Mouse (Mus musculus) hindbrain, embryonic 12.5 days (tissue): ENCODE results near the gene Tox3. TPM values are rescaled to one million over a fixed set of nuclear protein-coding genes. Genes with fewer than 3 reads are reported as not detected.

ENCODE experiments used
- ATAC-seq: fragments of 200-750 bp; cut with Nextera tagmentation; 2 replicates; pipeline ENCODE4 v1.8.0; 2017; ENCODE audit warnings: moderate TSS enrichment; ENCODE audit not compliant: low FRiP score
- H3K27ac ChIP-seq: fragments of 300-500 bp; sonication (generic); 2 replicates; pipeline ENCODE4 v1.5.1; 2016; ENCODE audit warnings: mild to moderate bottlenecking
- H3K27me3 ChIP-seq: fragments of 300-500 bp; sonication (generic); 2 replicates; pipeline ENCODE4 v1.6.1; 2016; ENCODE audit warnings: mild to moderate bottlenecking
- H3K36me3 ChIP-seq: fragments of 300-500 bp; sonication (generic); 2 replicates; pipeline ENCODE4 v1.6.1; 2016; ENCODE audit warnings: mild to moderate bottlenecking
- H3K4me1 ChIP-seq: fragments of 300-500 bp; sonication (generic); 2 replicates; pipeline ENCODE4 v1.6.1; 2016
- H3K4me2 ChIP-seq: fragments of 300-500 bp; sonication (generic); replicated peaks from 2 replicates; pipeline ENCODE4 v1.6.1; 2016; ENCODE audit warnings: mild to moderate bottlenecking
- H3K4me3 ChIP-seq: fragments of 300-500 bp; sonication (generic); 2 replicates; pipeline ENCODE4 v1.5.1; 2016; ENCODE audit warnings: mild to moderate bottlenecking
- H3K9ac ChIP-seq: fragments of 300-500 bp; sonication (generic); 2 replicates; pipeline ENCODE4 v1.6.1; 2016; ENCODE audit warnings: mild to moderate bottlenecking, moderate library complexity
- H3K9me3 ChIP-seq: fragments of 300-500 bp; sonication (generic); replicated peaks from 2 replicates; pipeline ENCODE4 v1.6.1; 2016; ENCODE audit warnings: mild to moderate bottlenecking
- WGBS: fragments of 180-500 bp; shearing (Covaris S2); methylation state at CpG from one replicate; pipeline ENCODE4 v1.1.7; 2016; 5-methylcytosine and 5-hydroxymethylcytosine counted together
- polyA plus RNA-seq: library from polyadenylated mRNA; unstranded; fragments of >200 nt; fragmentation: Nextera tagmentation; extraction: Ambion mirVana; gene quantifications from 2 replicates; pipeline ENCODE4 v1.2.1, GENCODE M21; 2016

Gene Tox3
- polyA plus RNA-seq: 40.9 and 44.9 TPM in 2 replicates

DNA sequence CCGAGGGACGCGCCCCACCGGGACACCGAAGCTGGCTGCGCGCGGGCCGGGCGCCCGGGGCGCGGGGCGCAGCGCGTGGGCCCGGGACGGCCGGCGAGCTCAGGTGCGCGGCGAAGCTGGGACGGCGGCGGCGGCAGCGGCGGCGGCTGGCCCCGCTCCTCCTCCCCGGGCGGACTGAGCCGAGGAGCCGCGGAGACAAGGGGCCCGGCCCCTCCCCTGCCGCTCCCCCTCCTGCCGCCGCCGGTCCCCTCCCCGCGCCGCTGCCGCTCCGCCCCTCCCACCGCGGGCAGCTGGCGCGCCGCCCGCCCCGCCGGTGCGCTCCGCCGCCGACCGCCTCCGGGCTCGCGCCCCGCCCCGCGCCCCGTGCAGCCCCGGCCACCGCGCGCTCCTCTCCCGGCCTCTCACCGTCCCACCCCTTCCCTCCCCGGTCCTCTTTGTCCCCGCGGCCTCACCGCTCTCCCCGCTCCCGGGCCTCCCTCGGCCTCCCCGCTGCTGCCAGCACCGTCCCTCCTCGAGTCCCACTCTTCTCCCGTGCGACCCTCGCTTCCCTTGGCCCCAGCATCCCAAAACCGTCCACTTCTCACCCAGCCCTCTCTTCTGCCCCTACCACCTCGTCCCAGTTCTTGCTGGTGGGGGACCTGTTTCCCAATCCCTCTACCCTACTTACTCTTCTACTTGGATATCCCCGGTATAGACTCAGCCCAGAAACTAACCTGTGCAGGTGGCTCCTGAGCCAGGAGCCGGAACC, at the start of gene Tox3:
Gene Tox3 (minus strand): TSS at position 166 of the 748 bp plus-strand sequence.
- Histone ChIP-seq H3K4me2 (peak within 1 kb of the TSS; percentile 75), H3K9ac (peak within 1 kb of the TSS; percentile 99), H3K4me3 (peak within 1 kb of the TSS; percentile 91), H3K27me3 (no peaks in the 10 kb centered on the region), H3K9me3 (no peaks in the 10 kb centered on the region), H3K4me1 (peaks cover 32% of the 10 kb centered on the region), H3K36me3 (no peaks in the 10 kb centered on the region), H3K27ac (peak within 1 kb of the TSS; percentile 98)
- under 1% methylated on average over 37 of the region's 89 CpGs for WGBS
- ATAC-seq: peak; percentile 77

DNA sequence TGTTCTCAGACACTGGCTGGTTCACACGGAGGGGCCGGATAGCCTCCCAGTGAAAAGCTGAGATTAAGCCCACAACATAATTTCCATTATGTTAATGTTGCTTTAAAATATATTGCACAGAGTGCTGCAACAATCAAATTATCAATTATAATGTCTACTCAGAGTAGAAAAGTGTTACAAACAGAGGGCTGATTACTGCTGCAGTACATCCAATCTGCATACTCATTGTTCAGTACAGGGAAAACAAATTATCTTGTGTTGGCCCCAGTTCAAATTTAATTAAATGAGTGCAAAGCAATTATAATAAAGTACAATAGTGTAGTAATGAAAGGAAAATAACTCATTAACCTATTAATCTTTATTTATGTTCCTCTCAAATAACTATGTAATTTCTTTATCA, 44.5 kb upstream of the Tox3 start:
- Histone ChIP-seq H3K27me3 (no peaks in the 10 kb centered on the region), H3K4me1 (no peaks in the 10 kb centered on the region), H3K9me3 (no peaks in the 10 kb centered on the region), H3K4me2 (no peak overlapping the region), H3K36me3 (no peaks in the 10 kb centered on the region), H3K9ac (no peak overlapping the region), H3K4me3 (no peak overlapping the region), H3K27ac (no peak overlapping the region)
- 0 out of 2 replicates have a peak, but pooled peaks have one; percentile 40 for ATAC-seq
- 62% methylated on average over 2 of the region's 2 CpGs for WGBS

DNA sequence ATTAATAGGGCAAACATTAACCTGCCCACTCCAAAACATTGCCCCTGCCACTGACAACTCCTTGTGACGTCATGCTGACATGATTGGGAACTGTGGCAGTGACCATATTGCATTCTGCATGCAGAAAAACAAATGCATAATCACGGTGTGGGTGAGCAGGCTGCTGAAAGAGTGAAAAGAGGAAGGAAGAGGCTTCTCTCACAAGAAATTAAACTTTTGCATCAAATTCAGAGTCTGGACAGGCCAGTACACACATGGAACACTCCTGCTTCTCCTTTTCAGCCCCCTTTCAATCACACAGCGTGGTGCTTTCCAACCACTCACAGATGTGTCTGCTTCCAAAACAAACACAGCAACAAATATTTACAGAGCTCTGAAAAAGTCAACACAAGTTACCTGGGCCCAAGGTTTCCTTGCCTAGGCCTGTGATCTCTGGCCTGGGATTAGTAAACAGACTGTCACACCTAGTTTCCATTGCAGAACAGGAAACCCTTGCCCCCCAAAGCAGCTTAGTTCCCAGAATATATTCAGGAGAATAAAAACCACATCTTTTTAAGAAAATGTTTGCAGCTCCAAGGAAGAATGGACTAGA, 43.4 kb upstream of the Tox3 start:
- no peaks in the 10 kb centered on the region for H3K4me1 ChIP-seq
- H3K27ac ChIP-seq: no peak overlapping the region
- 61% methylated on average over 3 of the region's 3 CpGs for WGBS
- H3K4me3 ChIP-seq: no peak overlapping the region
- no peaks in the 10 kb centered on the region for H3K36me3 ChIP-seq
- H3K4me2 ChIP-seq: no peak overlapping the region
- no peak overlapping the region for H3K9ac ChIP-seq
- ATAC-seq: no peak
- H3K9me3 ChIP-seq: no peaks in the 10 kb centered on the region
- no peaks in the 10 kb centered on the region for H3K27me3 ChIP-seq

DNA sequence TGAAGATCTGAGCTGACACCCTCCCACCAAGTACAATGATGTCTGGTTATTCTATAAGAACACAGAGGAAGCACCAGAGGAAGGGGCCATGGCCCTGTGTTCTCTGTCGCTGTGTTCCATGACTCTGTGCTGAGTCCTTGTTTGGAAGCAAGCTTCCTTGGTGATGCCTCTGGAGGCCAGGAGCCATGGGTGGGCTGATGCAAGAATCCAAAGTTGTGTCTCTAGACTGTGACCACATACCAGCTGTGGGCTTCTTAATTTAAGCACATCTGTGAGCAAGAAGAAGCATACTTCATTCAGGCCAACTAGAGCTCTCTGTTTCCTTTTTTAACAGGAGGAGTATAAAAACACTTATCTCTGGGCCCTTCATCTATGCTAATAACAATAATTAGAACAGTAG, 42.7 kb upstream of the Tox3 start:
- Histone ChIP-seq H3K27ac (no peak overlapping the region), H3K4me1 (no peaks in the 10 kb centered on the region), H3K4me3 (no peak overlapping the region), H3K4me2 (no peak overlapping the region), H3K27me3 (no peaks in the 10 kb centered on the region), H3K9ac (no peak overlapping the region), H3K36me3 (no peaks in the 10 kb centered on the region), H3K9me3 (no peaks in the 10 kb centered on the region)
- 85% methylated on average over 1 of the region's 1 CpGs for WGBS
- ATAC-seq: no peak

DNA sequence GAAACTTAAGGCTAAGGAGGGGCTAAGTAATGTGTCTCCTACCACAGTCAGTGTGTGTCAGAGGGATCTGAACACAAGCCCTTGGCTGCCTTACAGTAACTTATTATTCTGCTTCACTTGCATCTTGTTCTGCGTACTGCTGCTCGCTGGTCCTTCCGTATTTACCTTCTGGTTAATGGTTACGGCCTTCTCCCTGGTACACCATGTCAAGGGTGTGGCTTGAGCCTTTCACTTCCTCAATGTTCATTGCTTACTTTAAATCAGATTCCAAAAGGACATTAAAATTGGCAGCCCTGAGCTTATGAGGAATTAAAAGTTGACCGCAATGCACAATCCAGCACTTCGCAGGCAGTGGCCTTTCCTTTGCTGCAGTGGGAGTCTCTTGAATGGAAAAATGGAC, 30.9 kb upstream of the Tox3 start:
- 95% methylated on average over 6 of the region's 6 CpGs for WGBS

DNA sequence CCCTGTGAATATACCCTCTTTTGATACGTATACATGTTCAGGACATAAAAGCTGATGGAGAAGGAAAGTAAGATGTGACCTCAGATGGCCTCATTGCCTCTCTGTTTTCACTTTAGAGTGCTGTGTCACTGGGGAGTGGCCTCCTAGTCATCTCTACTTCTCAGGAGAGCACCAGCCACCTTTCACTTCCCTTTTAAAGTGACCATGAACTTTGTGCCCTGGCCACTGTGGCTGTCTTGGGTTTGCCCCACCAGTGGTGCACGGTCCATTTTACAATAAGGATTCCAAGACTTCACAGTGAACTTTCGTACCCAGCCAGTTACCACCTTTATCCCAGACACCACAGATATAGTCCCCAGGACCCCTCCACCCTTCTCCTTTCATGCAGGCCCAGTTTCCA, 29.9 kb upstream of the Tox3 start:
- Histone ChIP-seq H3K27me3 (no peaks in the 10 kb centered on the region), H3K4me3 (no peak overlapping the region), H3K4me1 (no peaks in the 10 kb centered on the region), H3K4me2 (no peak overlapping the region), H3K9me3 (no peaks in the 10 kb centered on the region), H3K27ac (no peak overlapping the region), H3K9ac (no peak overlapping the region), H3K36me3 (no peaks in the 10 kb centered on the region)
- no peak for ATAC-seq
- WGBS: 87% methylated on average over 3 of the region's 3 CpGs

More for the DNA sequence above, 30.9 kb upstream of the Tox3 start:
- no peak for ATAC-seq
- H3K4me1 ChIP-seq: no peaks in the 10 kb centered on the region
- H3K4me2 ChIP-seq: no peak overlapping the region
- H3K27me3 ChIP-seq: no peaks in the 10 kb centered on the region
- H3K36me3 ChIP-seq: no peaks in the 10 kb centered on the region
- no peak overlapping the region for H3K4me3 ChIP-seq
- no peaks in the 10 kb centered on the region for H3K9me3 ChIP-seq
- no peak overlapping the region for H3K27ac ChIP-seq
- H3K9ac ChIP-seq: no peak overlapping the region

DNA sequence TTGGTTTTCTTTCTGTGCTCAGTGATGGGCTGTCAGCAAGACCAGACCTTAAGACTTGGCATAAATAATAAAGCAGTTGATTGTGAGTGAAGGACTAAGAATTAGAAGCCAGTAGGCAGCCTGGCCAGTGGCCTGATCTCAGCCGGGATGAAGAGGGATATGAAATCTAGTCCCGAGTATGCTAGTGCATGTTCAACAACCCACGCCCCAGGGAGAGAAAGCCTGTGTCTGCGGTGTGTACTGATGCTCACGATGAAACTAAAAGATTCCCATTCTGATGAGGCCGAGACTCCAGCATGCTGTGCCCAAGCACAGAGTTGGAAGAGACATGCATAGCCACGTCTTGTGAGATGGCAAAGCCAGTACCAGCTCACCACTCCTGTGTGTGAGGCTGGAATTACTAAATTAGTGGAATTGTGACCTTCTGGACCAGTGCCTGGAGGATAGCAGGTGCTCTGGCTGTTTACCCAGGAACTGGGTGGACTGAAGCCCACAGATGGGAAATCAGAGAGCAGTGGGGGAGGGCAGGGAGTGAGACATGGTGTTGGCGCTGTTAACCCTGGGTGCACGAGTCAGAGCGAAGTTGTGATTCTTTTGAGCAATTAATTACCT, 23.6 kb upstream of the Tox3 start:
- H3K4me3 ChIP-seq: no peak overlapping the region
- ATAC-seq: no peak
- H3K4me1 ChIP-seq: no peaks in the 10 kb centered on the region
- H3K4me2 ChIP-seq: no peak overlapping the region
- no peak overlapping the region for H3K9ac ChIP-seq
- no peaks in the 10 kb centered on the region for H3K36me3 ChIP-seq
- 88% methylated on average over 10 of the region's 10 CpGs for WGBS
- H3K27me3 ChIP-seq: no peaks in the 10 kb centered on the region
- no peaks in the 10 kb centered on the region for H3K9me3 ChIP-seq
- no peak overlapping the region for H3K27ac ChIP-seq

DNA sequence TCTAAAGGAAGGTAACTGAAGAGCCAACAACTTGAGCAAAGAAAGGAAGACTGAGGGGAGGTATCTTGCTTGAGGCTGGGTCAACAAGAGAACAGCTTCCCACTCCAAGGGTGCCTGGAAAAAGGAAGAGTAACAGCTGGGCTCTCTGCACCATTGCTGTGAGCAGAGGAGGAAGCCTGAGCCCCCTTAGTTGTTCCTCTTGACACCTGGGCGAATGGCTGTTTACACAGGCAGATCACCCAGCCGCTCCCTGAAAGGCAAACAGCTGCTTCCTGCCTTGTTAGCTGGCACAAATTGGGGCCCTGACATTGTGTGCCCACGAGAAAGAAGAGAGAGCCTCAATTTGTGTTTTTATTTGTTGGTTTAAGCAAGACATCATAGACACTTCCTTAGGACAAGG, 21.7 kb upstream of the Tox3 start:
- H3K27me3 ChIP-seq: no peaks in the 10 kb centered on the region

DNA sequence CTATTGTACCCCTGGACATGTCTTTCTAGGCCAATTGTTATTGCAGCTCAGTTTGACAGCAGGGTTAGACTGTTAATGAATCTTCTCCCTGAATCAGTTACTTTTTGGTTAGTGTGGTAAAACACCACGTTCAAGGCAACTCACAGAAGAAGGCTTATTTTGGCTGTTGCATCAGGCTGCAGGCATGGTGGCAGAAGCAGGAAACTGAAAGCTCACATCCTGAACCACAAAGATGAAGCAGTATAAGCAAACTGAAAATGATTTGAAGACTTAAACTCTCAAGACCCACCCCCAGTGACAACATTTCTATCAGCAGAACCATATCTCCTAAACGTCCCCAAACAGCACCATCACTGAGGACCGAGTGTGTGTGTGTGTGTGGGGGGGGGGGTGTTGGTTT, 8.6 kb upstream of the Tox3 start:
- Histone ChIP-seq H3K36me3 (no peaks in the 10 kb centered on the region), H3K9ac (no peak overlapping the region), H3K27ac (no peak overlapping the region), H3K4me3 (no peak overlapping the region), H3K9me3 (no peaks in the 10 kb centered on the region), H3K4me1 (peaks cover 8% of the 10 kb centered on the region), H3K4me2 (no peak overlapping the region), H3K27me3 (no peaks in the 10 kb centered on the region; the same call in 1 of the 2 replicates)
- 73% methylated on average over 3 of the region's 3 CpGs for WGBS
- no peak for ATAC-seq

More for the DNA sequence above, 21.7 kb upstream of the Tox3 start:
- H3K9me3 ChIP-seq: no peaks in the 10 kb centered on the region
- no peaks in the 10 kb centered on the region for H3K4me1 ChIP-seq
- WGBS: 55% methylated on average over 3 of the region's 3 CpGs
- H3K27ac ChIP-seq: no peak overlapping the region
- H3K4me2 ChIP-seq: no peak overlapping the region
- H3K4me3 ChIP-seq: no peak overlapping the region
- H3K36me3 ChIP-seq: no peaks in the 10 kb centered on the region
- no peak overlapping the region for H3K9ac ChIP-seq
- no peak for ATAC-seq

DNA sequence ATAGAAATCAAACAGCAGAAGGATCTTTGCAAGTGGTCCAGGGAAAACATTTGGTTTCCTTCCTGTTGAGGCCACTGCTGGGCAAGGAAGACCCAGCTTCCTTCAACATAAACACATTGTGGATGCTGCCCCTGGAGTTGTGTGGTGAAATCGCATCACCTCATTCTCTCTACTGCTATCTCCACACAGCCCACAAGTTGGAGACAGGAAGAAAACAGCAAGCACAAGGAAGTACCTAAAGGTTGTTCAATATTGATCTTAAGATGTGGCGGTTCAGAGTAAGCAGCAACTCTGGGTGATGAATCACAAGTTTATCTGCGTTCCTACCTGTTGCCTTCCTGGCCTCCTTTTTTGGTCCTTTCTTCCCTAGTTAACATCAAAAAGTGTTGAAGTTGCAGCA, 6.6 kb upstream of the Tox3 start:
- Histone ChIP-seq H3K4me1 (peaks cover 13% of the 10 kb centered on the region), H3K4me2 (no peak overlapping the region)
- no peak for ATAC-seq

DNA sequence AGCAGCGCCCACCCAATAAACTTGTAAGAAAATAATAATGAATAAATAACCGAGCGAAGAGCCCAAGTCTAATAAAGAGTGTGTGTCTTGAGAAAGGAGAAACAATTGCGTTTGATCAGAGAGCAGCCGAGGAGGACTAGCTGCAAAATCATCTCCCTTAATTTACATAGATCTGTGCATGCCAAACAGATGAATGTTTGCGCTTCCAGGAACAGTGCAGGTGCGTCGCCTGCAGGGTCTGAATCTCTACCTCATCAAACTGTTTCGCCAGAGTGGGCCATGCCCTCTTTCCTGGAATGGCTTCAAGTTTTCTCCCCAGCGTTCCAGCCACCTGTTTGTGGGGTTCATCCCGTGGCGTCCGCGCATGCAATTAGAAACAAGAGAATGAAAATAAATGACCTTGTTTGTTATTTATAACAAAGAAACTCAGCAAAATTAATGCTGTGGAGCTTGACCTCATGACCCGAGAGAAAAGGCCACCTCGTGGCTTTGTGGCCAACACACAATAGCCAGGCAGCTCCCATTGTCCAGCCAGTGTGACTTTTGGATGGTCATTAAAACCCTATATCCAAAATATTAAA, 5.9 kb upstream of the Tox3 start:
- H3K4me2 ChIP-seq: no peak overlapping the region; the same call in 1 of the 2 replicates
- no peak for ATAC-seq
- WGBS: 31% methylated on average over 16 of the region's 16 CpGs
- no peak overlapping the region for H3K9ac ChIP-seq
- H3K4me1 ChIP-seq: peaks cover 20% of the 10 kb centered on the region
- no peaks in the 10 kb centered on the region; the same call in 1 of the 2 replicates for H3K27me3 ChIP-seq
- H3K9me3 ChIP-seq: no peaks in the 10 kb centered on the region
- H3K4me3 ChIP-seq: no peak overlapping the region
- no peak overlapping the region for H3K27ac ChIP-seq
- H3K36me3 ChIP-seq: no peaks in the 10 kb centered on the region

More for the DNA sequence above, 6.6 kb upstream of the Tox3 start:
- 76% methylated on average over 3 of the region's 3 CpGs for WGBS
- Histone ChIP-seq H3K9ac (no peak overlapping the region), H3K27ac (no peak overlapping the region), H3K4me3 (no peak overlapping the region), H3K36me3 (no peaks in the 10 kb centered on the region), H3K9me3 (no peaks in the 10 kb centered on the region), H3K27me3 (no peaks in the 10 kb centered on the region; the same call in 1 of the 2 replicates)

DNA sequence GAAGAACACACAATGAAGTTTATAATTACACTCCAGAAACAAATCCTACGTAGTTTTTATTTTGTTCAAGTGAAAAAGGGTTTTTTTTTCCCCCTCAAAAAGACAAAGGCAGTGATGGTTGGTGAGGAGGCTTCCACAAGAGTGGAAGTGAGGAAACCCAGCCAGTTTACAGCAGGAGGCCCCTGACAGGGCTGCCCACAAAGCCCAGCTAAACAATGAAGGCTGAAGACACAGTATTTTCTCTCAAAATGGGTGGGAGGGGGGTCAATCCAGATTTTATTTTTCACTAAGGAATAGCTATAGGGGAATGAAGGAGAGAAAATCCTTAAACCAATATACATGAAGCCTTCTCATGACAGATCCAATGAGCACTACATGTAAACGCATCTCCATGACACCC, 5.4 kb upstream of the Tox3 start:
- Histone ChIP-seq H3K36me3 (no peaks in the 10 kb centered on the region), H3K27ac (no peak overlapping the region), H3K9ac (no peak overlapping the region), H3K4me1 (peaks cover 25% of the 10 kb centered on the region), H3K4me2 (no peak overlapping the region), H3K4me3 (no peak overlapping the region), H3K27me3 (no peaks in the 10 kb centered on the region; the same call in 1 of the 2 replicates), H3K9me3 (no peaks in the 10 kb centered on the region)
- ATAC-seq: no peak
- WGBS: 23% methylated on average over 2 of the region's 2 CpGs
